Mouse (Mus musculus) bone marrow macrophage, adult 2 months (primary cell): Measurements from ENCODE around the gene Atcay. TPM values are rescaled to one million over a fixed set of nuclear protein-coding genes. Genes with fewer than 3 reads are reported as not detected.
A peak's percentile ranks its signal among the peaks of the same experiment; 100 is the strongest.

Source experiments
- H3K27ac ChIP-seq: 2 replicates; pipeline ENCODE4 v1.5.1; 2012; ENCODE audit warnings: low read depth, low read length; ENCODE audit not compliant: insufficient read depth
- H3K4me1 ChIP-seq: 2 replicates; pipeline ENCODE4 v1.6.1; 2012; ENCODE audit warnings: low read length; ENCODE audit not compliant: control insufficient read depth, insufficient read depth
- H3K4me3 ChIP-seq: 2 replicates; pipeline ENCODE4 v1.5.1; 2012; ENCODE audit warnings: mild to moderate bottlenecking, low read length, moderate library complexity; ENCODE audit not compliant: insufficient read depth
- CTCF ChIP-seq: IDR thresholded peaks from 2 replicates; pipeline ENCODE4 v1.5.1; 2012; ENCODE audit warnings: low read depth, mild to moderate bottlenecking, low read length, moderate library complexity
- POLR2A ChIP-seq: IDR thresholded peaks from 2 replicates; pipeline ENCODE4 v1.6.1; 2012; ENCODE audit warnings: mild to moderate bottlenecking, low read depth, low read length, borderline replicate concordance
- polyA plus RNA-seq: library from polyadenylated mRNA; stranded (reverse); fragments of >200 nt; gene quantifications from 2 replicates; pipeline ENCODE4 v1.2.4, GENCODE M21; 2012; ENCODE audit not compliant: missing spikeins, insufficient read depth, insufficient read length

The Atcay gene
- polyA plus RNA-seq, 1 experiment: not detected

DNA sequence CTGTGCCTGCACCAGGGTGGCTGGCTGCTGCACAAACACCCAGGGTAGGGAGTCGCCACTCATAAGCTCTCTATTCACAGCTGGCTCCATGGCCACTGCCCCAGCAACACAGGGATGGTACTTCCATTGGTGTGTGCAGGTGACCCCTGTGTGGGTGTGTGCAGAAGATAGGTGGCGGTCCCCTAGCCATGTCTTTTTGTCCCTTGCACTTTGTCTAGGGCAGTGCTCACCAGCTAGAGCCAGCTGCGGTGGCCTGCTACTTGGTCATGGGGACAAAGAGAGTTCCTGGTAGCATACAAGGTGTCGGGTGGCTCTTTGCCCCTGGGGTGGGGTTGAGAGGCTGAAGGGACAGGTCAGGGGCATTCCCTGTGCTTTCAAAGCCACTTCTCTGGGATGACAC lies 13.5 kb upstream of the Atcay start:
- peaks cover 4% of the 10 kb centered on the region for H3K4me1 ChIP-seq
- H3K27ac ChIP-seq: no peak overlapping the region
- H3K4me3 ChIP-seq: no peak overlapping the region
- TF ChIP-seq POLR2A: no peak
- TF ChIP-seq CTCF: no peak

DNA sequence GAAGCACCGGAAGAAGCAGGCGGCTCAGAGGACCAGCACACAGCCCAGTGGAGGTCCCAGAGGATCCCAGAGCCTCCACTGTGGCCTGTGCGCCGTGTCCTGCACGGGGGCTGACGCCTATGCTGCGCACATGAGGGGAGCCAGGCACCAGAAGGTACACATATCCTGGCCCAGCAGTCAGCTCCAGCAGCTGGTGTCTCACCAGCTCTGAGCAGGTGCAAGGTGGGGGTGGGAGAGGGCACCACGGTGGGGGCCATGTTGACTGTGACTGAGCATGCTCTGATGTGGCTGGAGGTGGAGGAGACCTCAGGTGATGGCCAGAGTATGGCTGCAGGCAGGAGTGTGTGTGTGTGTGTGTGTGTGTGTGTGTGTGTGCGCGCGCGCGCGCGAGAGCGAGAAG lies 11.4 kb upstream of the Atcay start:
- H3K27ac ChIP-seq: no peak overlapping the region
- TF ChIP-seq POLR2A: no peak
- no peak for TF ChIP-seq CTCF
- H3K4me1 ChIP-seq: peaks cover 4% of the 10 kb centered on the region
- H3K4me3 ChIP-seq: no peak overlapping the region

GRCm38 (mm10) chr10:81240876-81241275 lies 10.2 kb upstream of the Atcay start:
- H3K27ac ChIP-seq: no peak overlapping the region
- H3K4me3 ChIP-seq: no peak overlapping the region
- H3K4me1 ChIP-seq: peaks cover 4% of the 10 kb centered on the region
- TF ChIP-seq POLR2A (no peak), CTCF (peak; percentile 98)

DNA sequence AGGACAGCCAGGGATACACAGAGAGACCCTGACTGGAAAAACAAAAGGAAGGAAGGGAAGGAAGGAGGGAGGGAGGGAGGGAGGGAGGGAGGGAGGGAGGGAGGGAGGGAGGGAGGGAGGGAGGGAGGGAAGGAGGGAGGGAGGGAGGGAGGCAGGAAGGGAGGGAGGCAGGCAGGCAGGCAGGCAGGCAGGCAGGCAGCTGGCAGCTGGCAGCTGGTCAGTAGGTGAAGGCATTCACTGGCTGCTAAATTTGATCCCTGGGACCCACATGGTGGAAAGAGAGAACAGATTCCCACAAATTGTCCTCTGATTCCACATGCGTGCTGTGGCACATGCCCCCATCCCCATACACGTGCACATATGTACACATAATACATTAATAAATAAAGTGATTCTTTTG lies 8.0 kb upstream of the Atcay start:
- Histone ChIP-seq H3K4me1 (peaks cover 2% of the 10 kb centered on the region; the same call in 1 of the 2 replicates), H3K4me3 (no peak overlapping the region), H3K27ac (no peak overlapping the region)
- TF ChIP-seq POLR2A (no peak), CTCF (no peak)

GRCm38 (mm10) chr10:81236471-81237268 lies 6.0 kb upstream of the Atcay start:
- Histone ChIP-seq H3K27ac (no peak overlapping the region), H3K4me1 (peaks cover 5% of the 10 kb centered on the region), H3K4me3 (no peak overlapping the region)
- TF ChIP-seq CTCF (no peak), POLR2A (no peak)

- H3K27ac ChIP-seq: no peak overlapping the region
These were observed 3.6 kb upstream of the Atcay start for GRCm38 (mm10) chr10:81234206-81234605.

GRCm38 (mm10) chr10:81233226-81233585 lies 2.6 kb upstream of the Atcay start:
- Histone ChIP-seq H3K4me3 (peak overlapping the region; percentile 63), H3K4me1 (peaks cover 5% of the 10 kb centered on the region), H3K27ac (no peak overlapping the region)
- TF ChIP-seq CTCF (no peak), POLR2A (0 out of 2 replicates have a peak, but pooled peaks have one; percentile 12)

More at GRCm38 (mm10) chr10:81234206-81234605, 3.6 kb upstream of the Atcay start:
- Histone ChIP-seq H3K4me3 (no peak overlapping the region), H3K4me1 (peaks cover 5% of the 10 kb centered on the region)
- no peak for TF ChIP-seq POLR2A
- no peak for TF ChIP-seq CTCF

DNA sequence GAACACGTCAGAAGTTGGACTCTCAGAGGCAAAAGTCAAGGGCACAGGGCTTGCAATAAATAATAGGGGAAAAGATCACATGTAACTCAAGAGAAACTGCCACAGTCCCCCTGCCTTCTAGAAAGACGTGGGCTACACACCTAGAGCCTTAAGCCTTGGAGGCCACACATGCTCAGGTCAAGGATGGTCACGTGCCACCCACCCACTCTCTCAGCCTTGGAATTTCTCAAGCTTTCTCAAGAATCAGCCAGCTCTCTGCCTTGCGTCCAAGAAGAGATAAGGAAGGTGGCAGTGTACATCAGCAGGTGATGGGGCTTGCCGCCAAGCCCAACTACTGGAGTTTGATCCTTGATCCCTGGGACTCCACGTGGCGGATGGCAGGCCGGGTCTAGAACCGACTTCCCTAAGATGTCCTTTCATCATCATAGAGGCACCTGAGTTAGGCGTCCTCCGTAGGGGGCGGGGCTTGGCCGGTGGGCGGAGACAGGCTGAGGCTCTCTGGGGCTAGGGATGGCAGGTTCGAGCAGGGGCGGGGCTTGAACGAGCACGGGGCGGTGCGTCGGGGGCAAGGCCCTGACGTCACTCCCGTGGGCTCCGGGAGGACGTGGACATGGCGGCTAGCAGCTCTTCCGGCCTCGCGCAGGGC lies 2.1 kb upstream of the Atcay start, which contains the start of gene Zfr2:
Gene Zfr2 (plus strand): TSS at position 576 of the 646 bp plus-strand sequence.
- Histone ChIP-seq H3K27ac (no peak within 1 kb of the TSS), H3K4me1 (peaks cover 5% of the 10 kb centered on the region), H3K4me3 (peak within 1 kb of the TSS; percentile 63)
- TF ChIP-seq CTCF (no peak), POLR2A (no peak)

DNA sequence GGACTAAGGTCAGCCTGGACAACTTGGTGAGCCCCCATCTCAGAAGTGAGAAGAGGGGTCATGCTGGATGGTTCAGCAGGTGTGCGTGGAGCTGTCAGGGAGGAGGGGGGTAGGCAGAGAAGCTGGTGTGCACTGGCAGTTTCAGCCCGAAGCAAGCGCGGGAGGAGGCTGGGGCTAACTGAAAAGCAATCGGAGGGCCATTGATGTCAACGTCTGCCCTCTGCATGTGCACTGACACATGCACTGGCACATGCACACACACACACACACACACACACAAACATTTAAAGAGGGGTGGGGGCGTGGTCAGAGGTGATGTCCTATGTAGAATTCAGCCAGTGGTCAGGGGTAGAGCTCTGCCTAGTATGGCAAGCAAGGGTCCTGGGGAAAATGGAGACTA lies 803 bp upstream of the Atcay start:
- Histone ChIP-seq H3K4me3 (no peak overlapping the region), H3K27ac (no peak overlapping the region), H3K4me1 (peaks cover 5% of the 10 kb centered on the region)
- no peak for TF ChIP-seq CTCF
- TF ChIP-seq POLR2A: no peak
